Mouse (Mus musculus) lung, postnatal 10 days (tissue): ENCODE data around the gene Gm10974.

ENCODE experiments used
- DNase-seq: peaks from one replicate; pipeline ENCODE4 v3.0.0; 2021

The Gm10974 gene

GRCm38 (mm10) chr7:66406971-66407370, 41.3 kb downstream of the Gm10974 start:
- no peak for DNase-seq

- DNase-seq = peak; percentile 72
Measured at GRCm38 (mm10) chr7:66409433-66409832, 43.7 kb downstream of the Gm10974 start.

GRCm38 (mm10) chr7:66413093-66413492, 47.4 kb downstream of the Gm10974 start:
- no peak for DNase-seq

- peak; percentile 9 for DNase-seq
Measured at GRCm38 (mm10) chr7:66416829-66417228, 51.1 kb downstream of the Gm10974 start.

GRCm38 (mm10) chr7:66418981-66419380, 53.3 kb downstream of the Gm10974 start:
- DNase-seq = no peak

GRCm38 (mm10) chr7:66421903-66422302, 56.2 kb downstream of the Gm10974 start:
- DNase-seq = no peak

- no peak for DNase-seq
Measured at GRCm38 (mm10) chr7:66427053-66427436, 61.3 kb downstream of the Gm10974 start.

- DNase-seq = peak; percentile 62
Measured at GRCm38 (mm10) chr7:66427437-66428161, 61.9 kb downstream of the Gm10974 start, which contains the start of gene Aldh1a3. Gene Aldh1a3 (minus strand): TSS chr7:66427517.

- peak; percentile 77 for DNase-seq
Measured at GRCm38 (mm10) chr7:66434453-66434935, 68.8 kb downstream of the Gm10974 start.
